Mouse (Mus musculus): ENCODE data around the gene Gstt3.

Gstt3 gene

GRCm38 (mm10) chr10:75780769-75781578, at the start of gene Gstt3, which contains the start of gene Gm20441:
TSS of gene Gstt3 (minus strand) at chr10:75781414.
TSS of gene Gm20441 (minus strand) at chr10:75780954.
- CTCF ChIA-PET, result interaction anchor here (0.6 kb wide), 2 partner anchors 28 to 117 kb away, joined by 3 read pairs; no protein-coding TSS in a partner anchor

DNA sequence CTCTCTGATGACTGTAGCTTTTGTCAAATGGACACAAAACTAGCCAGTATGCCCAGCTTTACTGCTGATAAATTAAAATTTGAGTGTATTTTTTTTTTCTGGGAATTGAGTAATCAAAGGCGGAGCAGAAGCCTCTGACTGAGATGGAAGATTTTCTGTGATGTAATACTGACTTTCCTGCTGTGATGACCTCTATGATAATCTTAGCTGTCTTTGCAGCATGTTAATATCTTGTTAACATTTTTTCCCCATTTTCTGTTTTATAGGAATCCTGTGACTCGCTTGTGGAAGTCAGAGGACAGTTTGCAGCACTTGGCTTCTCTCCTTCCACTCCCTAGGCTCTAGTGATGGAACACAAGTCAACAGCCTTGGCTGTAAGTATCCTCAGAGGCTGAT, 49.1 kb upstream of the Gstt3 start:
- CTCF ChIA-PET, result interaction anchor here (0.7 kb wide), 1 partner anchor 63 kb away, joined by 6 read pairs; no protein-coding TSS in a partner anchor

- CTCF ChIA-PET, result interaction anchor here (0.6 to 1.1 kb wide), 4 partner anchors 57 to 121 kb away, joined by 3 to 8 read pairs (median 4); partner anchors contain the start of gene Ddt
Measured at GRCm38 (mm10) chr10:75829529-75830274, 48.5 kb upstream of the Gstt3 start.

DNA sequence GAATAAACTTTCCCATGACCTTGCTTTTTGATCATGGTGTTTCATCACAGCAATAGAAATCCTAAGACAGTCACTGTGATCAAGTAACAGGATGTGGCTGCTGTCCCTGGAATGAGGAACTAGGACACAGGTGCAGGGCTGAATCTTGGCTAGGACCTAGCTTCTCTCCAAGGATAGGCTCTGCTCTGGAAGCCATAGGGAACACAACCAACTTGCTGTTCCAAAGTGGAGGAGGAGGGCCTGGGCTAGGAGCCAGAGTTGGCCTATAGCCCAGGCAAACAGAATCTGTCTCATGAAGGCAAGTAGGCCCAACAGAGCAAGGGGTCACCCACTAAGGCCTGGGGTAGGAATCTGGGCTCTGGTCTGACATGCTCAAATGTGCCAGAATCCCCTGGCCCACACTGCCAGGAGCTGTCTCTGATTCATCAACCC, 47.3 kb upstream of the Gstt3 start:
- CTCF ChIA-PET, result interaction anchor here (1.1 kb wide), 1 partner anchor 85 kb away, joined by 3 read pairs; no protein-coding TSS in a partner anchor

DNA sequence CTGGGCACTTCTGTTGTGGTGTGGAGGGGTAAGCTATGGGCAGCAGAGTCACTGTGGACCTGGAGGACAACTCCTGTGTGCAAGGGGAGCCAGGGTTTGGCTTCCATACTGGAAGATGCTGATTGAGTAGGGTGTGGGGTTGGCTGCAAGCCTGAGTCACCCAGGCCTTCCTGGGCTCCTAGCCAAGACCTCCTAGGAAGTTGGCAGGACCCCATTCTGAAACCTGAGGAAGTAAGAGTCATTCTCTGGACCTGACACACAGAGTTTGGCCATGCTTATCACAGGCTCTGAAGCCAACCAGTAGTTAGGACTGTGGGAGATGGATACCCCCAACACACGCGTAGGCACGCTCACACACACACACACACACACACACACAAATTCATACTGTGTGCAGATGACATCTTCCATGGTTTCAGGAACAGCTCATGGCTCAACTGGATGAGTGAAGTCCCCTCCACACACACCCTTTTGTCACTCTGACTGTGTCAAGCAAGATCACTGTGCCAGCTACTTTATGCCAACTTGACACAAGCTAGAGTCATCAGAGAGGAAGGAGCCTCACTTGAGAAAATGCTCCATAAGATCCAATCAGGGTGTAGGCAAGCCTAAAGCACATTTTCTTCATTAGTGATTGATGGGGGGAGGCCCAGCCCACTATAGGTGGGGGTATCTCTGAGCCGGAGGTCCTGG, 46.6 kb upstream of the Gstt3 start:
- CTCF ChIA-PET, result no interaction called here

DNA sequence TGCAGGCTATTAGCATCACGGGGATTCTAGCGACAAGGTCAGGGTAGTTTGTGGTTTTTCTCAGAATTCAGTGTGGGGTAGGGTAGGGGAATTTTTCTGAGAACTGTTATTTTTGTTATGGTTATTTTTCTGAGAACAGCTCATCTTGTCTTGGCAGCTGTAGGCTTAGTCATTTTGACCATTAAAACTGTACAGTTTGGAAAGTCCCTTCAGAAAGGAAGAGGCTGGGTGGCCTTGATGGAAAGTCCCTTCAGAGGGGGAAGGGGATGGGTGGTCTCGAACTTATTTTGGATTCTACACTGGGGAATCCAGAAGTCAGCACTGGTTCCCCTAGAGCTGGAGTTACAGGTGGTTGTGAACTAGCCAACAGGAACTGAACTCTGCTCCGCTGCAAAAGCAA, 43.3 kb upstream of the Gstt3 start:
- CTCF ChIA-PET, result no interaction called here

DNA sequence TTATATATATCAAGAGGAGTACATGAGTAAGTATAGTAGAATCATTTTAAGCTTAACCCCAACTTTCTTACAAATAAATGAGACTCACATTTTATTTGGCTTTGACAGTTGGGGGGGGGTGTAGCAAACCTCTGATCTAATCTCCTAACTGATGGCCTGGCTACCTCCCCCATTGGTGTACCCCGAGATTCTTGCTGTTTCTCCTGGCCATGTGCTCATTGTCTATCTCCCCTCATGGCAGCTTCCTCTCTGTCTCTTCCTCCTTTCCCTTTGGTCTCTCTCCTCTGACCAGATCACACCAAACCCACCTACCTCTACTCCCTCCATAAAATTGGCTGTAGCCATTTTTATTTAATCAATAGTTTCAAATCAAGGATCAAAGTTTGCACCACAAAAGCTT, 42.6 kb upstream of the Gstt3 start:
- CTCF ChIA-PET, result interaction anchor here (0.6 to 0.7 kb wide), 2 partner anchors 176 to 1720 kb away, joined by 4 to 5 read pairs; no protein-coding TSS in a partner anchor

DNA sequence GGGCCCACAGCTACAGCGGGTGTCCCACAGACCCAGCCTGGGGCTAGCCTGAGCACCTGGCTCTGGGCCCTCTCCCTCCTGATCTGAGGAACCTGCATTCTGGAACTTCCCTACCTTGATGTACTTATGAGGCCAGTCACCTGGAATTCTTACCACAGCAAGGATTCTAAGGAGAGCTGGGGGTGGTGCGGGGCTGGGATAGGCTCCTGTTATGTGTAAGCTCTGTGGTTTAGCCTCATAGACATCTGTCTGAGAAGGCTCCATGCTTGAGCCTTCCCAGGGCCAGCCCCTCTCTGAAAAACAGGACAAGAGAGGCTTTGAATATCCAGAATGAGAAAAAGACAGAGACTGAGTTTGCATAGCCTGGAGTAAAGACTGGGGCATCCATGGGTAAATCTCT, 41.2 kb upstream of the Gstt3 start, which contains the start of gene Gstt4:
Gene Gstt4 (minus strand): TSS at position 101 of the 400 bp plus-strand sequence.
- CTCF ChIA-PET, result no interaction called here

DNA sequence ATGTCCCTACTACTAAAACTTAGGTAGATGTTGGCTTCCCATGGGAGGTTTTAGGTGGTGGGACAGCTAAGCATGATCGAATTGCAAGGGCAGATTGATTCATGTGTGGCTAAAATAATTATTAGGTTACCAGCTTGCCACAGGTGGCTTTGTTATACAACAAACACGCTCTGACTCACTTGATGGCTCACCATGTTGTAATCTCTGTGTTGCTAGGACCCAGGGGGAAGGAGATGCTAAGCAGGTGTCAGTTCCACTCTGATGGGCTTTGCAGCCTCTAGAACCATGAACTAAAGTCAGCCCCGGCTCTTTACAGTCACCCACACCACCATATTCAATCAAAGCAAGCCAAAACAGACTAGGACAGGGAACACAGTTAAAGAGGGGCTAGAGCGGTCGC, 38.7 kb upstream of the Gstt3 start:
- CTCF ChIA-PET, result interaction anchor here (0.7 kb wide), 1 partner anchor 408 kb away, joined by 5 read pairs; no protein-coding TSS in a partner anchor

GRCm38 (mm10) chr10:75818641-75819040, 37.4 kb upstream of the Gstt3 start:
- CTCF ChIA-PET, result no interaction called here

DNA sequence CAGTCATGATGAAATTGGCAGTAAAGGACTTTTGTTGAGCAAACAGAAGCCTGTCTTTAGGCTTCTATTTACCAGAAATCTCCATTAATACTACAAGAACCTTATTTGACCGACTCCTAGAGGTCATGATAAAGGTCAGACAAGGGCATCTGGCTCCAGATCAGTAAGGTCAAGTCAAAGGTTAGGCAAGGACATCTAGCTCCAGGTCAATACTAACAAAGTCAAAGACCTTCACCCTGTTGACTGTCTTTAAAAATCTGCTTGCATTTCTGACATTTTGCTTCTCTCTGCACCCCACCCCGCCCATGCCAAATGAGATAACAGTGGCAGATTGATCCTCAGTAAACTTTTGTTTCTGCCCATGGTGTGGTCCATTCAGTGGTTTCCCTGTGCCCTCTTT, 23.0 kb upstream of the Gstt3 start:
- CTCF ChIA-PET, result no interaction called here

DNA sequence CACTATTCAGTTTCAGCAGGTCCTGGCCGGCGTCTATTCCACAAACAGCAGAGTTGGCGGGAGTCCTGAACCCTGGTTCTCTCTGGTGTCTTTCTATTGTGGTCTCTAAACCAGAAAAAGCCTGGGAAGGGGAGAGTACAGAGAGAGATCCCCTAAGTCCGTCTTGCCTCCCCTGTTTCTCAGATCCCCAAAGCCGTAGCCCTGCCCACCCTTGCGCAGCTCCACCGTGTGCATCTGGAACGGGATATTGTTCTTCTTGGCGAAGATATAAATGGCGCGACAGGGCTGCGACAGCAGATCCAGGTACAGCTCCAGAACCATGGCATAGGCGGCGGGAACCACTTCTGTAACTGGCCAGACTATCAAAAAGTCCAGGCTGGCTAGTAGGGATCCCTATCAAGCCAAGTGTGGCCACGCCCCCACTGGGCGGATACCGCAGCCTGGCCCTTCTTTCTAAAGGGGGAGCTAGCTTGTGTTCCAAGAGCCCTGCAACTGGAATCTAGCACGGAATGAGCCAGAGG, 17.0 kb upstream of the Gstt3 start, which contains the start of gene Gstt1:
Gene Gstt1 (minus strand): TSS at position 409 of the 521 bp plus-strand sequence.
- CTCF ChIA-PET, result interaction anchor here (0.7 kb wide), 1 partner anchor 597 kb away, joined by 3 read pairs; no protein-coding TSS in a partner anchor

DNA sequence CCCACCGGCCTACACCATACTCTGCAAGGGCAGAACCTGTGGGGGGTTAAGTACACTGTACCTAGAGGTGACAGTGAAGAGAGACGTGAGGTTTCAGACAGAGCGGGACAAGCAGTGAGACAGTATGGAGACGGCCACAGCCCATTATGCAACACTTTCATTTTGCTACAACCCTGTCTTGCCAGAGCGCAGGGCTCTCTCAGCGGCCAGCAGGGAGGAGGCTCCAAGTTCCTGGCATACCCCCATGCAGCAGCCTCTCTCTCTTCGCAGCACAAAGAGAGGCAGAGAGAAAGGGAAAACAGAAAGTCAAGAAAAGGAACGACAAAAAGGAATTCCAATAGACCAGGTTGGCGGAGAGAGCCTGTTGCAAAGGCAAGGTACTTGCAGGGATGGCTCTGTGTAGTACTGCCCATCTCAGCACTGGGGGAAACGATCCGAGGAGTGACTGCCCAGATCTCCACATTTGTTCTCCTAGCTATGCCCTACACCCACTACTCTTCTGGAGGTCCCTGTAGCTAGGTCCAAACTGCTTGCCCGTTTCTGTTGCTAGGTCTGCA, 16.5 kb upstream of the Gstt3 start:
- CTCF ChIA-PET, result interaction anchor here (0.7 kb wide), 1 partner anchor 597 kb away, joined by 3 read pairs; no protein-coding TSS in a partner anchor

DNA sequence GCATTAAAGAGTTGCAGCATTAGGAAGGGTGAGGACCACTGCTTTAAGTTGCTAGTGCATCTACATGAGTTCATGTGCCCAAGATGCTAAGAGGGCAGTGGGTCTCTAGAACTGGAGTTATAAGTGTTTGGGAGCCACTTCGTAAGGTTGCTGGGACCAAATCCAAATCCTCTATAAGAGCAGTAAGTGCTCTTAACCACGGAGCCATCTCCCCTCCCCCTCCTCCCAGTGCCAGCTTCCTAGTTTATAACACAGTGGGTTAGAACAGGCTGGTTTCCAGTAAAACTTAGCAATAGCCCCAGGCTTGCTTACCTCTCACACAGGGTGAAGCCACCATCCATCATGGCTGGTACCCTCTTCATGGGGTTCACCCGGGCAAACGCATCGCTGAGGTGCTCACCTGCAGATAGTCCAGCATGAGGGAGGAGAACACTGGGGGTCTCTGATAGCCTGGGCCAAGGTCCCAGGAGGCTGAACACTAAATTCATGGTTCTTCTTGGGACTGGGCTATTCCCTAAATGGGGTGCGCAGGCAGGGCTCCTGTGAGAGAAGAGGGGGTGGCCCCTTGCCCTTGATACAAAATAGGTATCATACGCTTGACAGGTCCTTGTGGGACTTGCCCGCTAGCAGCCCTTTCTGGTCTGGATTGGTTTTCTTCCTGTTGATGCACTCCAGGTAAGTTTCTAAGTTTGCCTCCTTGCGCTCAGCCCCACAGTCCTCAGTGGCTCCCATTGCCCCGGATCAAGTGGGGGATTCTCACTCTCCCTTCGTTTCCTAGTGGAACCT, 15.7 kb upstream of the Gstt3 start:
- CTCF ChIA-PET, result no interaction called here

- CTCF ChIA-PET, result interaction anchor here (0.5 kb wide), 1 partner anchor 15 kb away, joined by 4 read pairs; no protein-coding TSS in a partner anchor
Measured at GRCm38 (mm10) chr10:75794880-75795279, 13.7 kb upstream of the Gstt3 start.

DNA sequence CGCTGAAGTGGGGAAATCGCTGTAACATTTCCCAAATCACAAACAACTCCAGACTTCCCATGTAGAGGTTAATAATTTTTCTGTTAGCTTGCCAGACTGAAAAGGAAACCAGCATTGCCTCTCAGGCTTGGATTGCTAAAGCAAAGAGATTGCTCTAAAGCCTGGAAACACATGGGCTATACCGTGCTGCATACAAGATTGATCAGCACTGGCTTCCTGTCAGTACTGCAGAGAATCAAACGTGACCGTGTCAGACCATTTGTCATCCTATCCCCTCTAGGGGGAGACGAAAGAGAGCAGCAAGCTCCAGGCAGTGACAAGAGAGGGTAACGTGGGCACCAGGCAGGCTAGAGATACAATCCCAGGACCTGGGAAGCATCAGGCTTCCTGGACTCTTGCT, 9.6 kb upstream of the Gstt3 start:
- CTCF ChIA-PET, result interaction anchor here (0.7 kb wide), 1 partner anchor 44 kb away, joined by 15 read pairs; no protein-coding TSS in a partner anchor

GRCm38 (mm10) chr10:75789841-75790240, 8.6 kb upstream of the Gstt3 start:
- CTCF ChIA-PET, result no interaction called here

DNA sequence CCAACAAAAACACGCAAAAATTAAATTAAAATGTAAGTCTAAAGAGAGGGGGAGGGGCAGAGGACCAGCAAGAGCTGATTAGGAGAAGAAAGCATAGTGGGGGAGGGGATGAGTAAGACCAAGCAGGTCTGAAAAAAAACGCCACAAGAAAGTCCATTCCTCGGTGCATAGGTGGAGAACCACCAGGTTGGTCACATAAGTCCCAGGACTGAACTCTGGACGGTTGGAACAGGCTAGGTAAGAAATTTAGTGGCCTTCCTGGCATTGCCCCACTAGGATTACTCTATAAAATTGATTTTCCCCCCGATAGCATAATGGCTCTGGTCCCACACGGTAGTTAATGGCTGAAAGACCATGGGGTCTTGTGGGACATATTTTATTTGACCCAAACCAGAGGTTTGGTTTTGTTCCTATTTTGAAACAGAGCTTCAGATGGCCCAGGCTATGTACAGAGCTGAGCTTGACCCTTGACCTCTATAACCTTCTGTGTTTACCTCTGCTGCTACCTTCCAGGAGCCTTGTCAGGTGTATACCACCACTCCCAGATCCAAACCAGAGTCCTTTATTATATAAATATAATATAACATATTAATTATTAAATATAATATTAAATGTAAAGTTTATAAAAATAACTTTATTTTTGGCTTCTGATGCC, 8.0 kb upstream of the Gstt3 start:
- CTCF ChIA-PET, result interaction anchor here (0.7 kb wide), 1 partner anchor 36 kb away, joined by 3 read pairs; no protein-coding TSS in a partner anchor

DNA sequence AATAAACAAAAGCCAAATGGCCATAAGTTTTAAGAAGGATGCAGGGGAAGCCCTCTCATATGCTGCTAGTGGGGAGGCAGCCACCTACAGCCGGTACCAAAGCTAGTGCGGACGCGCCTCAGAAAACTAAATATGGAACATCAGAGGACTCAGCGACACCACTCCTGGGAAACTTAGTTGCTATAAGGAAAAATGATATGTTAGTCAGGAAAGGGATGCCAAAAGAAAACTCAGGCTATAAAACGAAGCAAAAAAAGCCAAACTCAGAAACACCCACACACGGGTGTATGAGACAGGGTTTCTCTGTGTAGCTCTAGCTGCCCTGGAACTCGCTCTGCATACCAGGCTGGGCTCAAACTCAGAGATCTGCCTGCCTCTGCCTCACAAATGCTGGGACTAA, 7.1 kb upstream of the Gstt3 start:
- CTCF ChIA-PET, result interaction anchor here (0.6 kb wide), 1 partner anchor 29 kb away, joined by 3 read pairs; no protein-coding TSS in a partner anchor
